Mouse (Mus musculus) kidney, adult 2 months (tissue): ENCODE results near the gene Shank3.

ENCODE experiments used
- CTCF ChIP-seq: fragments of 200-500 bp; conservative IDR thresholded peaks from 2 replicates; pipeline ENCODE4 v1.5.1; 2011; ENCODE audit warnings: low read depth, mild to moderate bottlenecking, control low read depth, low read length, moderate library complexity, mixed read lengths; ENCODE audit not compliant: insufficient read depth, insufficient read length
- POLR2A ChIP-seq: fragments of 200-500 bp; IDR thresholded peaks from one replicate; pipeline ENCODE4 v1.6.1; 2011; ENCODE audit warnings: low read depth, low read length, control low read depth

DNA sequence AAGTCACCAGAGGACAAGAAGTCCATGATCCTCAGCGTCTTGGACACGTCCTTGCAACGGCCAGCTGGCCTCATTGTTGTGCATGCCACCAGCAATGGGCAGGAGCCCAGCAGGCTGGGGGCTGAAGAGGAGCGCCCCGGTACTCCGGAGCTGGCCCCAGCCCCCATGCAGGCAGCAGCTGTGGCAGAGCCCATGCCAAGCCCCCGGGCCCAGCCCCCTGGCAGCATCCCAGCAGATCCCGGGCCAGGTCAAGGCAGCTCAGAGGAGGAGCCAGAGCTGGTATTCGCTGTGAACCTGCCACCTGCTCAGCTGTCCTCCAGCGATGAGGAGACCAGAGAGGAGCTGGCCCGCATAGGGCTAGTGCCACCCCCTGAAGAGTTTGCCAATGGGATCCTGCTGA, 49.4 kb downstream of the Shank3 start:
- no peak for TF ChIP-seq CTCF
- no peak for TF ChIP-seq POLR2A
